Mouse (Mus musculus) limb, embryonic 14.5 days (tissue): ENCODE results near the gene Gyg. TPM values are rescaled to one million over a fixed set of nuclear protein-coding genes. Genes with fewer than 3 reads are reported as not detected.

Source experiments
- ATAC-seq: fragments of 200-750 bp; cut with Nextera tagmentation; 2 replicates; pipeline ENCODE4 v1.8.0; 2017; ENCODE audit warnings: low read depth, moderate number of reproducible peaks, moderate TSS enrichment; ENCODE audit not compliant: low FRiP score
- DNase-seq: peaks from one replicate; pipeline ENCODE4 v3.0.0-alpha.2; 2015; ENCODE audit warnings: low spot score
- H3K27ac ChIP-seq: fragments of 300-500 bp; sonication (generic); replicated peaks from 2 replicates; pipeline ENCODE4 v1.5.1; 2014; ENCODE audit warnings: low read depth, mild to moderate bottlenecking, low read length, moderate library complexity, mixed read lengths
- H3K27me3 ChIP-seq: fragments of 300-500 bp; sonication (generic); 2 replicates; pipeline ENCODE4 v1.6.1; 2014; ENCODE audit warnings: low read length, mixed read lengths; ENCODE audit not compliant: control insufficient read depth, insufficient read depth
- H3K36me3 ChIP-seq: fragments of 300-500 bp; sonication (generic); 2 replicates; pipeline ENCODE4 v1.6.1; 2014; ENCODE audit warnings: mild to moderate bottlenecking, low read length, moderate library complexity, mixed read lengths; ENCODE audit not compliant: control insufficient read depth, insufficient read depth
- H3K4me1 ChIP-seq: fragments of 300-500 bp; sonication (generic); 2 replicates; pipeline ENCODE4 v1.6.1; 2014; ENCODE audit warnings: antibody characterized with exemption, low read length, mixed read lengths; ENCODE audit not compliant: control insufficient read depth, insufficient read depth
- H3K4me2 ChIP-seq: fragments of 300-500 bp; sonication (generic); replicated peaks from 2 replicates; pipeline ENCODE4 v1.6.1; 2014; ENCODE audit warnings: low read depth, mild to moderate bottlenecking, low read length, moderate library complexity; ENCODE audit not compliant: severe bottlenecking
- H3K4me3 ChIP-seq: fragments of 300-500 bp; sonication (generic); replicated peaks from 2 replicates; pipeline ENCODE4 v1.5.1; 2014; ENCODE audit warnings: low read length
- H3K9ac ChIP-seq: fragments of 300-500 bp; sonication (generic); 2 replicates; pipeline ENCODE4 v1.6.1; 2014; ENCODE audit warnings: mild to moderate bottlenecking, low read depth, low read length, moderate library complexity; ENCODE audit not compliant: severe bottlenecking
- H3K9me3 ChIP-seq: fragments of 300-500 bp; sonication (generic); 2 replicates; pipeline ENCODE4 v1.6.1; 2016; ENCODE audit warnings: low read length; ENCODE audit not compliant: control insufficient read depth
- POLR2A ChIP-seq: fragments of 200-500 bp; IDR thresholded peaks from 2 replicates; pipeline ENCODE4 v1.8.0; 2012; ENCODE audit warnings: inconsistent platforms, mild to moderate bottlenecking, moderate library complexity, borderline replicate concordance; ENCODE audit not compliant: insufficient read depth, insufficient read length; ENCODE audit errors: extremely low read depth
- whole genome bisulfite sequencing: fragments of 180-500 bp; shearing (Covaris S2); extraction: QIAGEN DNeasy Blood & Tissue Kit; methylation state at CpG from one replicate; pipeline ENCODE4 v1.1.7; 2014; 5-methylcytosine and 5-hydroxymethylcytosine counted together
- polyA plus RNA-seq, 2 experiments: library from polyadenylated mRNA; depleted of rRNA in 1 of 2; stranded (reverse) in 1 of 2; unstranded in 1 of 2; fragments of >200 nt; fragmentation: Nextera tagmentation in 1 of 2; extraction: Ambion mirVana in 1 of 2; gene quantifications; 2 replicates each; pipeline versions ENCODE4 v1.2.1 to v1.2.3; 2012 to 2014

Gyg gene
- polyA plus RNA-seq, 2 experiments = 27.8 to 48.9 TPM

DNA sequence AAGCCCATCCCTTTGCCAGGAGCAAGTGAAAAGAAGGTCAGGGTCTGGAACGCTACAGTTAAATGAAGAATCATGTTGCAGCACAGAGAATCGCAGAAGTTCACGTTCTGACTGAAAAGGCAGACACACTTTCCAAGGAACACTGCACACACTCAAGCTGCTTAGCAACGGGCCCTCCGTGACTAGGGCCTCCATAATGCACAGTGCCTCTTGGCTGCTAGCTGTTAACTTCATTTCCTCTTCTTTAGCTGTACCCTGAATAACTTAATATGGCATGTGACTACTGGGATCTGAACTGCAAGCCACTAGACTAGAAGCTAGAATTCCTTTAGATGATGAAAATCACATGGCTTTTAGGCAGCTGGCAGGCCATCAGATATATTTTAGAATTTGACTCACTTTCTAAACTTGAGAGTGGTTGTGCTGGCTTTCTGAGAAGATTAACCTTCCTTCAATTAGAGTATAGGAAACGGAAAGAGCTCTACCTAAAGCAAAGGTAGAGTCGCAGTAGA lies 8.2 kb downstream of the Gyg start:
- DNase-seq = no peak
- 35% methylated on average over 7 of the region's 7 CpGs for WGBS
- Histone ChIP-seq H3K36me3 (peaks cover 4% of the 10 kb centered on the region; the same call in 1 of the 2 replicates), H3K27me3 (no peaks in the 10 kb centered on the region), H3K9ac (no peak overlapping the region), H3K4me3 (no peak overlapping the region), H3K9me3 (no peaks in the 10 kb centered on the region), H3K4me1 (peaks cover 6% of the 10 kb centered on the region), H3K27ac (peak overlapping the region; percentile 28; the same call in 1 of the 2 replicates), H3K4me2 (no peak overlapping the region)
- ATAC-seq = peak; percentile 65
- TF ChIP-seq POLR2A = no peak

DNA sequence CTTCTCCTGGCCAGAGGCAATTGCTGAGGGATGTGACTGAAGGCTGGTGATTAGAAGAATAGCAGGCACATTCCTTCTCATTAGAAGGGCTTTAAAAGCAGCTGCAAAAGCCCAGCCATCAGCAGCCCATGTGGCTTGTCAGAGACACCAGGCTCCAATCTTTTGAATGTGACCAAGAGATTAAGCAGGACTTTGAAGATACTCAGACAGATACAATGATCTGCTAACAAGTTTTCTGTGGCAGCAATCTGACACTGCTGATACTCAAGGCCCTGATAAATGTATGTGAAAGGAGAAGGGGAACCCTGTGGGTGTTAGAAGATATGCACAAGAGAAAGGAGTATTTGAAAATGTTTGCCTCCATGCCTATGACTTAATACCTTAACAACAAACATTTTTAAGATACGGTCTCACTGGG lies 9.4 kb downstream of the Gyg start:
- DNase-seq (no peak), ATAC-seq (no peak)
- peaks cover 4% of the 10 kb centered on the region; the same call in 1 of the 2 replicates for H3K36me3 ChIP-seq
- no peak overlapping the region for H3K9ac ChIP-seq
- no peak for TF ChIP-seq POLR2A
- no peak overlapping the region for H3K4me2 ChIP-seq
- no peaks in the 10 kb centered on the region for H3K27me3 ChIP-seq
- no peaks in the 10 kb centered on the region for H3K9me3 ChIP-seq
- WGBS = 46% methylated on average over 1 of the region's 1 CpGs
- no peak overlapping the region for H3K27ac ChIP-seq
- no peak overlapping the region for H3K4me3 ChIP-seq
- H3K4me1 ChIP-seq = peaks cover 6% of the 10 kb centered on the region

DNA sequence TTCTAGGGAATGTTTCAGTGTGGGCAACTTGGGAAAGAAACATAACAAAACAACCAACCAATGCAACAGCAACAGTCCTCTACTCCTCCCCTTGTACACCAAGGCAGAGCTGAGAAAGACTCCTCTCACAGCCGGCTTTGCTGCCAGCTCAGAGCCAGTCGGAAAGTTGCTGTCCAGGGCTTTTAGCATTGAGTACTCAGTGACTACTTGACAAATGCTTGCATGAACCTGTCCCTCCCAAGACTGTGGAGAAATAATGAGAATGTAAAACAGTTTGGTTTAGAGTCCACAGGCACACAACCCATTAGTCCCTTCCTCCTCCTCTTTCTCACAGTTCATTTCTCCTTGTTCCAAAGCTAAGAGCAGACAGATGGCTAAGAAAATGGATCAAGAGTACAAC lies 10.7 kb downstream of the Gyg start:
- H3K27ac ChIP-seq = no peak overlapping the region
- H3K4me2 ChIP-seq = no peak overlapping the region
- no peak overlapping the region for H3K9ac ChIP-seq
- H3K4me3 ChIP-seq = no peak overlapping the region
- no peak for TF ChIP-seq POLR2A
- H3K36me3 ChIP-seq = no peaks in the 10 kb centered on the region
- H3K27me3 ChIP-seq = no peaks in the 10 kb centered on the region
- ATAC-seq (no peak), DNase-seq (no peak)
- H3K4me1 ChIP-seq = peaks cover 6% of the 10 kb centered on the region
- no peaks in the 10 kb centered on the region for H3K9me3 ChIP-seq
- WGBS = 13% methylated on average over 2 of the region's 2 CpGs

DNA sequence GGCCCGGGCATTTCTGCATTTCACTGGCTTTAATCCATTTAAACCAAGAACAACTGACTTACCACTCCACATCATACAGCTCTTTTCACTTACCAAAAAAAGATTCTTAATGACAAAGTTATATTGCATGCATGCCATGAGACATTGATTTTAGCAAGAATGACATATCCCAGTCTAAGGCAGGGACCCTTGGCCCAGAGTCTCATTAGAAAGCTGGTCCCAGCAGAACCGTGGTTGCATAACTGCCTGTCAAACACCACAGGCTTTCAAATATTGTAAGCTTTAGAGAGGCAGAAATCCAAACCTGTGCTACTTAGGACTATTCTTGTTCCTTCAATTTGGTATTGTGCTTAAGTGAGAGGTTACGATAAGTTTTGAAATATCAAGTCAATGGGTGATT lies 11.4 kb downstream of the Gyg start:
- Histone ChIP-seq H3K4me2 (no peak overlapping the region), H3K27ac (no peak overlapping the region), H3K9me3 (no peaks in the 10 kb centered on the region), H3K4me3 (no peak overlapping the region), H3K36me3 (no peaks in the 10 kb centered on the region), H3K4me1 (peaks cover 6% of the 10 kb centered on the region), H3K9ac (no peak overlapping the region), H3K27me3 (no peaks in the 10 kb centered on the region)
- 71% methylated on average over 3 of the region's 3 CpGs for WGBS
- no peak for TF ChIP-seq POLR2A
- no peak for ATAC-seq
- DNase-seq = no peak

DNA sequence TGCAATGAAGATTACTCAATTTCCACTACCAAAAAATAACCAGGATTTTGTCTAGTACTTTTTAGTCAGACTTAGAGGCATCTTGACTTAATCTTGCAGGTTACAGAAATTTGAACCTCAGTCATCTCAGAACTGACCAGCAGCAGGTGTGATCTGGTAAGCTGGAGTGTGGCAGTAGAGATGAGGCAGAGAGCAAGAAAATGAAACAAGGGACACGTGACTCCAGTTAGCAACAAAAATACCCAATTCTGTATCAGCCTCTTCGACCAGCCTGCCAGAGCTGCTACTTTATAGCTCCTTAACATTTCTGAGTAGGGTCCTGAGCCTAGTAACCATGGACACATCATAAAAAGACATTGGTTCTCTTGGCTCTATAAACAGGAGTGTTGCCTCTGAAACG lies 12.5 kb downstream of the Gyg start:
- no peak for ATAC-seq
- no peak overlapping the region for H3K4me3 ChIP-seq
- no peaks in the 10 kb centered on the region for H3K27me3 ChIP-seq
- peaks cover 6% of the 10 kb centered on the region for H3K4me1 ChIP-seq
- no peak overlapping the region for H3K9ac ChIP-seq
- H3K27ac ChIP-seq = no peak overlapping the region
- no peaks in the 10 kb centered on the region for H3K9me3 ChIP-seq
- no peak for DNase-seq
- TF ChIP-seq POLR2A = no peak
- H3K4me2 ChIP-seq = no peak overlapping the region
- 40% methylated on average over 3 of the region's 3 CpGs for WGBS
- H3K36me3 ChIP-seq = no peaks in the 10 kb centered on the region

DNA sequence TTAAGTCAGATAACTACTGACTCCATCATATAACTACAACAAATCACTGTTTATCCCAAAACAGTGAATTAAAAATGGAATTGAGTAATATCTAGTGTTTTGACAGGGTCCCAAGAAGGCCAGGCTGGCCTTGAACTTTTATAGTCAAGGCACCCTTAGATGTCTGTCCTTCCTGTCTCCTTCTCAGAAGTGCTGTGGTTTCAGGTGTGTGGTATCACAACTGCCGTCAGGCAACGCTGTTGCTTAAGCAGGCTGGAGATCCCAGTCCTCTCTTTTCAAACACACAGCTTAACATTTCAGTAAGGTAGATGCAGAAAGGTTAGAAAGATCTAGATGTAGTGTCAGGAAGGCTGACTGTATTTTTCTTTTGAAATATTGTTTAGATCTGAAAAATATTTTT lies 13.0 kb downstream of the Gyg start:
- H3K9ac ChIP-seq = no peak overlapping the region
- no peak for TF ChIP-seq POLR2A
- no peak for DNase-seq
- WGBS = 70% methylated on average over 2 of the region's 2 CpGs
- H3K4me3 ChIP-seq = no peak overlapping the region
- no peaks in the 10 kb centered on the region for H3K27me3 ChIP-seq
- H3K27ac ChIP-seq = no peak overlapping the region
- H3K36me3 ChIP-seq = no peaks in the 10 kb centered on the region
- no peaks in the 10 kb centered on the region for H3K9me3 ChIP-seq
- H3K4me2 ChIP-seq = no peak overlapping the region
- peaks cover 3% of the 10 kb centered on the region for H3K4me1 ChIP-seq
- ATAC-seq = no peak
